Mouse (Mus musculus): ENCODE results near the gene Hspb2. TPM values are rescaled to one million over a fixed set of nuclear protein-coding genes. Genes with fewer than 3 reads are reported as not detected.
A peak's percentile ranks its signal among the peaks of the same experiment; 100 is the strongest.

The Hspb2 gene
- polyA plus RNA-seq, 1 experiment from 2014 or later: 1.5 TPM

DNA sequence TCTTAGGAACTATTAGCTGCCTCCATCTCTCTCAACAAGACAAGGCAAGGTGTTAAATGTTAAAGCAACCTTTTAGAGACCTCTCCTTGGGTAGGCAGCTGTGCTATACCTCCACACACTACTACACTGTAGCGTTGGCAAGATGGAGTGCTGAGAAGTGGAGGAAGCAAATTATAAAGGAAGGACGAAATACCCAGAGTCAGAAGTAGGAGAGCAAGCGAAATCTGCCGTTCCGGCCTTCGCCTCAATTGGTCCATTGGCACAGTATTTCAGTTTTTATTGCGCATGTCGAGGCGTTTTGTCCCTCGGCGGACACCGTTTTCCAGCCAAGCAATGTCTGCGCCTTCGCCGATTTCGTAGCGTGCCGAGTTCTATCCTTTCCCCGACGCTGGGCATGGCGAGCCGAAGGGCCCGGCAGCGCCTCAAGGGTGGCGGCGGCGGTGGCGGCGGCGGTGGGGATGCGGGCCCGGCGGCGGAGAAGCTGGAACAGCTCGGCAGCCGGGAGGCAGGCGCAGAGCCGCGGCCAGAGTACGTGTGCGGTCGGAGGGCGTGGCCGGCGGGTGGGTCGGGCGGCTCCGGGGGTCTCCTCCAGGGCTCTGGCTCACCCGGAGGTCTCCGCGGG is 22.9 kb upstream of the Hspb2 start, which contains the start of the genes Alg9 and 1110032A03Rik:
Alg9 (plus strand) TSS at position 29 of the 622 bp plus-strand sequence.
1110032A03Rik (minus strand) TSS at position 530 of the 622 bp plus-strand sequence.
- Histone ChIP-seq H3K4me2 (ENCODE audit: low read length) (peak within 1 kb of the TSS; percentile 81), H3K9me3 (ENCODE audit: control insufficient read depth, low read length) (no peaks in the 10 kb centered on the region), H3K27me3 (ENCODE audit: control insufficient read depth, insufficient read depth, low read length) (no peaks in the 10 kb centered on the region), H3K36me3 (ENCODE audit: control insufficient read depth, insufficient read depth, low read length) (peaks cover 40% of the 10 kb centered on the region), H3K4me1 (ENCODE audit: control insufficient read depth, insufficient read depth, low read length) (peaks cover 22% of the 10 kb centered on the region), H3K4me3 (replicated peaks; ENCODE audit: low read depth, low read length) (peak within 1 kb of the TSS; percentile 92), H3K27ac (replicated peaks; ENCODE audit: low read depth, low read length) (peak within 1 kb of the TSS; percentile 90), H3K9ac (replicated peaks; ENCODE audit: low read length) (peak within 1 kb of the TSS; percentile 90)
- ATAC-seq (ENCODE audit: low FRiP score, low TSS enrichment) (peak; percentile 78), DNase-seq (peak; percentile 93)
- under 1% methylated on average over 39 of the region's 51 CpGs for WGBS

DNA sequence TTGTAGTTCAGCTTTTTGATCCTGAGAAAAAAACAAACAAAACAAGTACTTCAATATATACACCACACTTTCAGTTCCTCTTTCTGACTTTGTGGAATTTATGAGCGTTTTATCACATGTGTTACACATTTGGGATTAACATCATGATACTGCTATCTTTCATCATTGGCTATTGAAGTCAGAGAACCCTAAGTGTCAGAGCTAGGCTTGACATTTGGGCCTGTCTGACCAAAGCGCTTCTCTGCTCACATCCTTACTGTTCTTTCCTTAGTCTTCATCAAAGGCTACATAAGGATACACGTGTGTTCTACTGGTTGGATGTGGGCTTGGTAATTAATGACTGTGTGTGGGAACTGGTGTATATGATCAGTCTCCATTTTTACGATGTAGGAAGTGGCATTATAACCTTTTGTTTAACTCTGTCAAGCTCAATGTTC is 21.9 kb upstream of the Hspb2 start:
- peak overlapping the region; percentile 92 for H3K4me3 ChIP-seq (replicated peaks; ENCODE audit: low read depth, low read length)
- DNase-seq (no peak), ATAC-seq (ENCODE audit: low FRiP score, low TSS enrichment) (no peak)
- peak overlapping the region; percentile 29; the same call in 1 of the 2 replicates for H3K9ac ChIP-seq (replicated peaks; ENCODE audit: low read length)
- peaks cover 30% of the 10 kb centered on the region for H3K36me3 ChIP-seq (ENCODE audit: control insufficient read depth, insufficient read depth, low read length)
- WGBS: 79% methylated on average over 4 of the region's 4 CpGs
- no peaks in the 10 kb centered on the region for H3K27me3 ChIP-seq (ENCODE audit: control insufficient read depth, insufficient read depth, low read length)
- H3K27ac ChIP-seq (replicated peaks; ENCODE audit: low read depth, low read length): peak overlapping the region; percentile 90; the same call in 1 of the 2 replicates
- H3K4me1 ChIP-seq (ENCODE audit: control insufficient read depth, insufficient read depth, low read length): peaks cover 24% of the 10 kb centered on the region
- H3K9me3 ChIP-seq (ENCODE audit: control insufficient read depth, low read length): no peaks in the 10 kb centered on the region
- H3K4me2 ChIP-seq (ENCODE audit: low read length): peak overlapping the region; percentile 81

GRCm38 (mm10) chr9:50770011-50770410 is 17.9 kb upstream of the Hspb2 start:
- Histone ChIP-seq H3K9me3 (ENCODE audit: control insufficient read depth, low read length) (no peaks in the 10 kb centered on the region), H3K4me3 (replicated peaks; ENCODE audit: low read depth, low read length) (no peak overlapping the region), H3K4me2 (ENCODE audit: low read length) (no peak overlapping the region), H3K4me1 (ENCODE audit: control insufficient read depth, insufficient read depth, low read length) (peaks cover 23% of the 10 kb centered on the region), H3K27me3 (ENCODE audit: control insufficient read depth, insufficient read depth, low read length) (no peaks in the 10 kb centered on the region), H3K27ac (replicated peaks; ENCODE audit: low read depth, low read length) (no peak overlapping the region), H3K9ac (replicated peaks; ENCODE audit: low read length) (no peak overlapping the region), H3K36me3 (ENCODE audit: control insufficient read depth, insufficient read depth, low read length) (peaks cover 15% of the 10 kb centered on the region; the same call in 1 of the 2 replicates)
- WGBS: 77% methylated on average over 2 of the region's 2 CpGs
- DNase-seq: no peak
- no peak for ATAC-seq (ENCODE audit: low FRiP score, low TSS enrichment)

DNA sequence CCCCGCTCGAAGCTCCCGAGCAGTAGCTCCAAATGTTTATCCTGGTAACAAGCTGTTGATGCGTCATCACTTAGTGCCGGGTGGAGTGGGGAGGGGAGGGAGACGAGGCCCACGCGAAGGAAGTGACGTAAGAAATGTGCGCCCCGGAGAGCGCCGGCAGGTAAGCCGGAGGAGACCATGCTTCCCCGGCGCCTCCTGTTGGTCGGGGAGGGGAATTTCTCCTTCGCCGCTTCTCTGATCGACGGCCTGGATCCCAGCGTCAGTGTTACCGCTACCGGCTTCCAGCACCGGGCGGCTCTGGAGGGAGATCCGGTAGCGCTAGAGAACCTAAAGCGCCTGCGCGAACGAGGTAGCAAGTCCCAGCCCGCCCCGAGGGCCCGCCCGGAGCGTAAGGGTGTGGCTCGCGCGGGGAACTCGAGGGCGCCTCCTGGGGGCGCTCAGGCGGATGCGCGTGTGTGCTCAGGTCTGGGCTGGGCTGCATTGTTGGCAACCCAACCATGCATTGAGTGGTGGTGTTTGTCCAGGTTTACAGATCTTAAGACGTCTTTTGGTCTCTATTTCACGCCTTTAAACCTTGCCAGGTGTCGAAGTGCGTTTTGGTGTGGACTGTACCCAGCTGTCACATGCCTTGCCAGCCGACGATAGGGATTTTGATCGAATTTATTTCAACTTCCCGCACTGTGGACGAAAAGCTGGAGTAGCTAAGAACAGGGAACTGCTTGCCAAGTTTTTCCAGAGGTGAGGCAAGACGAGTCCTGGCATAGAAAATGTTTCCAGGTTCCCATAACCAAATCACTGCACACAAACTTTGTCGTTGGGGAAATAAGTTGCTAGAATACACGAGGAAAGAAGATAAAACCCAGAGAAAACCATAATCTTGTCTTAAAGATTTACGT is 16.2 kb upstream of the Hspb2 start, which contains the start of gene Fdxacb1:
Fdxacb1 (plus strand) TSS at position 130 of the 896 bp plus-strand sequence.
- ATAC-seq (ENCODE audit: low FRiP score, low TSS enrichment) (peak; percentile 96), DNase-seq (peak; percentile 99)
- Histone ChIP-seq H3K36me3 (ENCODE audit: control insufficient read depth, insufficient read depth, low read length) (peaks cover 19% of the 10 kb centered on the region), H3K27ac (replicated peaks; ENCODE audit: low read depth, low read length) (peak within 1 kb of the TSS; percentile 92), H3K27me3 (ENCODE audit: control insufficient read depth, insufficient read depth, low read length) (no peaks in the 10 kb centered on the region), H3K4me2 (ENCODE audit: low read length) (peak within 1 kb of the TSS; percentile 75), H3K4me3 (replicated peaks; ENCODE audit: low read depth, low read length) (peak within 1 kb of the TSS; percentile 68), H3K9me3 (ENCODE audit: control insufficient read depth, low read length) (no peaks in the 10 kb centered on the region), H3K9ac (replicated peaks; ENCODE audit: low read length) (peak within 1 kb of the TSS; percentile 70), H3K4me1 (ENCODE audit: control insufficient read depth, insufficient read depth, low read length) (peaks cover 13% of the 10 kb centered on the region; the same call in 1 of the 2 replicates)
- WGBS: 4% methylated on average over 59 of the region's 59 CpGs

DNA sequence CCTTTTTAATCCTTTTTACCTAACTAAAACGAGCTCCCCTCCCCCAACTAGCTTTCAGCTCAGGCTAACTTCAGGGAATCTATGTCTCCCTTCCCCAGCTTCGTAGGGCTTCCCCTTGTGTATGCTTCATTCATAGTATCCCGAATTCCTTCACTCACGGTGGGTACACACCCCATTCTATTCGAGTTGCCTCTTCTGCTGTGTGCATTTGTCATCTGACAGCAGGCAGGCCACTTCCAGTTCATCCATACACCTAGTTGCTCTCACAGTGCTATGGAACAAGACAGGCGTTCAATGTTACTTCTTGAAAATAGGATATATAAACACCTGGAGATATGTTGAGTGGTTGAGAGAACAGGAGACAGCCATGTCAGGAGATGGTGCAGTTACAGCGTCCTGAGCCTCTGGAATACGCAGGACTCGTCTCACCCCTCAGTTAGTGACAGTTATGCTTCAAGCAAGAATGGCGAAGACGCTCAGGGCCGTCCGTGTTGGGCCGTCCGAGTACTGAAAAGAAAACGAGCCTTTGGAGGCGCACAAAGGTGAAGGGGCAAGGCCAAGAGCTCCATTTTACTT is 15.5 kb upstream of the Hspb2 start:
- ATAC-seq (ENCODE audit: low FRiP score, low TSS enrichment) (no peak; the same call in 1 of the 2 replicates), DNase-seq (no peak)
- Histone ChIP-seq H3K4me3 (replicated peaks; ENCODE audit: low read depth, low read length) (peak overlapping the region; percentile 68), H3K27me3 (ENCODE audit: control insufficient read depth, insufficient read depth, low read length) (no peaks in the 10 kb centered on the region), H3K36me3 (ENCODE audit: control insufficient read depth, insufficient read depth, low read length) (peaks cover 19% of the 10 kb centered on the region), H3K4me2 (ENCODE audit: low read length) (peak overlapping the region; percentile 75), H3K9ac (replicated peaks; ENCODE audit: low read length) (peak overlapping the region; percentile 70), H3K27ac (replicated peaks; ENCODE audit: low read depth, low read length) (peak overlapping the region; percentile 92), H3K4me1 (ENCODE audit: control insufficient read depth, insufficient read depth, low read length) (peaks cover 13% of the 10 kb centered on the region; the same call in 1 of the 2 replicates), H3K9me3 (ENCODE audit: control insufficient read depth, low read length) (no peaks in the 10 kb centered on the region)
- 6% methylated on average over 17 of the region's 17 CpGs for WGBS

- ATAC-seq (ENCODE audit: low FRiP score, low TSS enrichment) (no peak), DNase-seq (peak; percentile 66)
- H3K27me3 ChIP-seq (ENCODE audit: control insufficient read depth, insufficient read depth, low read length): no peaks in the 10 kb centered on the region
- H3K4me1 ChIP-seq (ENCODE audit: control insufficient read depth, insufficient read depth, low read length): peaks cover 6% of the 10 kb centered on the region; the same call in 1 of the 2 replicates
- no peak overlapping the region for H3K27ac ChIP-seq (replicated peaks; ENCODE audit: low read depth, low read length)
- no peaks in the 10 kb centered on the region for H3K9me3 ChIP-seq (ENCODE audit: control insufficient read depth, low read length)
- H3K4me3 ChIP-seq (replicated peaks; ENCODE audit: low read depth, low read length): no peak overlapping the region
- 81% methylated on average over 1 of the region's 1 CpGs for WGBS
- H3K36me3 ChIP-seq (ENCODE audit: control insufficient read depth, insufficient read depth, low read length): peaks cover 4% of the 10 kb centered on the region; the same call in 1 of the 2 replicates
- no peak overlapping the region for H3K4me2 ChIP-seq (ENCODE audit: low read length)
- no peak overlapping the region for H3K9ac ChIP-seq (replicated peaks; ENCODE audit: low read length)
These were observed 11.2 kb upstream of the Hspb2 start for GRCm38 (mm10) chr9:50763331-50763730.

- WGBS: 67% methylated on average over 6 of the region's 6 CpGs
These were observed 9.5 kb upstream of the Hspb2 start for GRCm38 (mm10) chr9:50761520-50762243.

DNA sequence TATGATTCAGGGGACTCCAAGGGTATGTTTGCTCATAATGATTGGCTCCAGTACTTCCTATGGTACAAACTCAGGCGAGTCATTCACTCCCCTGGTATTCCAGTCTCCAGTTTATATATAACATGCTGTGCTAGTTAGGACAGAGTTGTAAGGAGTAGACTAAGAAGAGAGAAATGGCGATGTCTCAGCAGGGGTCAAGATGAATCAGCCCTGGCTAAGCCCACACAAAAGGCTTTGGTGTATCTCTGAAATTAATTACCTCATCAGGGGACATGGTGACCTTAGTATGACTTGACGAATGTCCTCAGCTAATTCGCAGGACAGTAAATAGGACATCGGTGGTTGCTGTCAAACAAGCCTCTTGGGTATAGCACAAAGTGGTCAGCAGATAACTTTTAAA is 4.6 kb upstream of the Hspb2 start:
- Histone ChIP-seq H3K4me2 (ENCODE audit: low read length) (no peak overlapping the region), H3K27ac (replicated peaks; ENCODE audit: low read depth, low read length) (no peak overlapping the region), H3K9ac (replicated peaks; ENCODE audit: low read length) (no peak overlapping the region), H3K36me3 (ENCODE audit: control insufficient read depth, insufficient read depth, low read length) (no peaks in the 10 kb centered on the region), H3K4me3 (replicated peaks; ENCODE audit: low read depth, low read length) (no peak overlapping the region), H3K9me3 (ENCODE audit: control insufficient read depth, low read length) (no peaks in the 10 kb centered on the region), H3K27me3 (ENCODE audit: control insufficient read depth, insufficient read depth, low read length) (no peaks in the 10 kb centered on the region), H3K4me1 (ENCODE audit: control insufficient read depth, insufficient read depth, low read length) (no peaks in the 10 kb centered on the region)
- ATAC-seq (ENCODE audit: low FRiP score, low TSS enrichment): no peak
- WGBS: 57% methylated on average over 5 of the region's 5 CpGs
- no peak for DNase-seq

More at GRCm38 (mm10) chr9:50761520-50762243, 9.5 kb upstream of the Hspb2 start:
- DNase-seq: no peak
- no peaks in the 10 kb centered on the region for H3K9me3 ChIP-seq (ENCODE audit: control insufficient read depth, low read length)
- no peaks in the 10 kb centered on the region for H3K4me1 ChIP-seq (ENCODE audit: control insufficient read depth, insufficient read depth, low read length)
- peaks cover 4% of the 10 kb centered on the region; the same call in 1 of the 2 replicates for H3K36me3 ChIP-seq (ENCODE audit: control insufficient read depth, insufficient read depth, low read length)
- ATAC-seq (ENCODE audit: low FRiP score, low TSS enrichment): no peak
- H3K4me3 ChIP-seq (replicated peaks; ENCODE audit: low read depth, low read length): no peak overlapping the region
- no peaks in the 10 kb centered on the region for H3K27me3 ChIP-seq (ENCODE audit: control insufficient read depth, insufficient read depth, low read length)
- no peak overlapping the region for H3K27ac ChIP-seq (replicated peaks; ENCODE audit: low read depth, low read length)
- no peak overlapping the region for H3K4me2 ChIP-seq (ENCODE audit: low read length)
- no peak overlapping the region for H3K9ac ChIP-seq (replicated peaks; ENCODE audit: low read length)

Data from midbrain, embryonic 14.5 days (tissue).